Comparison of ENCODE assay signal across 22 mouse cellular contexts in the genomic region with DNA sequence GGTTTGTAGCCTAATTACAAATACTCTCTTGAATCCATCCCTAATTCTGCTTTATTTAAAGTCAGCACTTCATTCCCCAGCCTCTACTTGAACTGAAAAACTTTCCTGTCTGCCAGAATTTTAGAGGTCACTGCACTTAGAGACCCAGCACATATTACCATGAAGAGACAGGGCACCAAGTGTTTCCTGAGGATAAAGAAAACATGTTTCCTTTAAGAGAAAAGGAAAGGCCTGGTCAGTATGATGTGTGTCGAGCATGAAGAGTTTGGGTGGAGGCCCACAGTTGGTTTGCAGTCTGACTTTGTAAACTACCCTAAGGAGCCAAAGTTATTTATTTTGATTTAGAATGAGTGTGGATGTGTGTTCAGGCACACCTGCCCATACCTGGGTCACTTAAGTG. TPM values are rescaled to one million over a fixed set of nuclear protein-coding genes. Genes with fewer than 3 reads are reported as not detected.
DNase-seq lines count a peak whose midpoint lies in the region; ATAC-seq and TF ChIP-seq lines count a peak whose summit lies in the region.
"Had no signal": no experiment of that assay in that cellular context is flagged by ENCODE, and none has a peak within 500 bp of the region (broad histone marks: within the 10 kb centered on the region; RNA-seq: fewer than 3 reads in every experiment).

No protein-coding gene starts in this region.

- ATAC-seq in megakaryocyte, adult 5-6 weeks (ENCODE audit: poor library complexity, severe bottlenecking), result no peak
- peak; percentile 70 for ATAC-seq in common myeloid progenitor, adult 5-6 weeks (replicated peaks; ENCODE audit: low read depth, poor library complexity, severe bottlenecking)
- ATAC-seq in liver, embryonic 15.5 days (ENCODE audit: insufficient read depth), result no peak
- ATAC-seq: forebrain, embryonic 15.5 days; hindbrain, embryonic 16.5 days had no signal

- no peak overlapping the region for H3K9ac ChIP-seq in liver, embryonic 15.5 days
- H3K9ac ChIP-seq: embryonic facial prominence, embryonic 12.5 days; forebrain, embryonic 15.5 days; heart, embryonic 15.5 days; hindbrain, embryonic 12.5 days had no signal

- H3K4me3 ChIP-seq in layer of hippocampus, adult 2 months, result no peak overlapping the region
- peak overlapping the region; percentile 56 for H3K4me3 ChIP-seq in megakaryocyte, embryonic 14.5 days (replicated peaks)
- H3K4me3 ChIP-seq in liver, embryonic 15.5 days (replicated peaks), result no peak overlapping the region
- H3K4me3 ChIP-seq: embryonic facial prominence, embryonic 12.5 days; forebrain, embryonic 15.5 days; heart, embryonic 15.5 days; hindbrain, embryonic 12.5 days had no signal

- H3K4me1 ChIP-seq in megakaryocyte, embryonic 14.5 days, result peaks cover 95% of the 10 kb centered on the region
- H3K4me1 ChIP-seq in liver, embryonic 15.5 days (replicated peaks), result peaks cover 35% of the 10 kb centered on the region
- H3K4me1 ChIP-seq: forebrain, embryonic 15.5 days had no signal

- DNase-seq in layer of hippocampus, adult 2 months (ENCODE audit: low spot score in 2 of 2), result no peak
- no peak for DNase-seq in layer of hippocampus, adult 9-11 months
- no peak for DNase-seq in natural killer cell, adult 2 months (ENCODE audit: low spot score in 2 of 2)
- DNase-seq: adrenal gland, adult 2 months; adrenal gland, postnatal 25 days; cerebellum, adult 8-10 months; cerebellum, postnatal 14 days; gastrocnemius, postnatal 36 days; heart, adult 18-20 months; heart, postnatal 36 days had no signal

- H3K36me3 ChIP-seq in megakaryocyte, embryonic 14.5 days (replicated peaks; ENCODE audit: low read length), result peaks cover 50% of the 10 kb centered on the region
- H3K36me3 ChIP-seq in liver, embryonic 15.5 days (replicated peaks), result peaks cover 15% of the 10 kb centered on the region
- H3K36me3 ChIP-seq: embryonic facial prominence, embryonic 12.5 days; forebrain, embryonic 15.5 days; heart, embryonic 15.5 days; hindbrain, embryonic 12.5 days had no signal

- TF ChIP-seq CTCF in layer of hippocampus, adult 2 months (conservative IDR thresholded peaks at IDR 0.05), result no peak

- H3K4me2 ChIP-seq in liver, embryonic 15.5 days, result no peak overlapping the region
- H3K4me2 ChIP-seq: embryonic facial prominence, embryonic 12.5 days; forebrain, embryonic 15.5 days; heart, embryonic 11.5 days; heart, embryonic 15.5 days; hindbrain, embryonic 12.5 days had no signal

- WGBS in liver, embryonic 15.5 days (ENCODE audit: insufficient replicate concordance), result 33% methylated on average over 1 of the region's 1 CpGs

- no peaks in the 10 kb centered on the region for H3K9me3 ChIP-seq in megakaryocyte, embryonic 14.5 days
- H3K9me3 ChIP-seq in liver, embryonic 15.5 days (replicated peaks), result no peaks in the 10 kb centered on the region
- H3K9me3 ChIP-seq: embryonic facial prominence, embryonic 12.5 days; forebrain, embryonic 15.5 days; heart, embryonic 15.5 days; hindbrain, embryonic 12.5 days had no signal

- 0 out of 2 replicates have a peak overlapping the region, but pooled peaks have one; percentile 20 for H3K27ac ChIP-seq in layer of hippocampus, adult 2 months
- H3K27ac ChIP-seq in liver, embryonic 15.5 days (replicated peaks), result 0 out of 2 replicates have a peak overlapping the region, but pooled peaks have one; percentile 20
- H3K27ac ChIP-seq: embryonic facial prominence, embryonic 12.5 days; forebrain, embryonic 15.5 days; heart, embryonic 15.5 days; hindbrain, embryonic 12.5 days had no signal

- no peaks in the 10 kb centered on the region for H3K27me3 ChIP-seq in megakaryocyte, embryonic 14.5 days (replicated peaks)
- no peaks in the 10 kb centered on the region for H3K27me3 ChIP-seq in liver, embryonic 15.5 days
- H3K27me3 ChIP-seq: embryonic facial prominence, embryonic 12.5 days; forebrain, embryonic 15.5 days; heart, embryonic 15.5 days; hindbrain, embryonic 12.5 days had no signal

RNA-seq across cellular contexts. Expression of a gene that starts 1.0 kb away (rescaled TPM):
- total RNA-seq in layer of hippocampus, adult 2 months (2021), result 10 to 100 TPM; 45.6 to 51.7 TPM
- 1.8 and 2.5 TPM in 2 replicates for polyA plus RNA-seq in megakaryocyte, embryonic 14.5 days (2012; ENCODE audit: insufficient read depth, low replicate concordance)
- 2.8 and 4.4 TPM in 2 replicates for total RNA-seq in megakaryocyte, adult 5-6 weeks (2015)
- 7.2 and 8.0 TPM in 2 replicates for total RNA-seq in megakaryocyte, adult 5-6 weeks (2017)
- 19.4 and 22.3 TPM in 2 replicates for total RNA-seq in common myeloid progenitor, adult 5-6 weeks (2017)
- 5.2 and 5.9 TPM in 2 replicates for polyA plus RNA-seq in liver, embryonic 15.5 days (2015; fragmentation: Nextera tagmentation; extraction: Ambion mirVana)

RNA-seq across cellular contexts. Expression of a gene that starts 3.7 kb away (rescaled TPM):
- 1 to 10 TPM; 1.4 to 1.6 TPM for total RNA-seq in layer of hippocampus, adult 2 months (2021)
- 4.5 and 39.9 TPM in 2 replicates for polyA plus RNA-seq in megakaryocyte, embryonic 14.5 days (2012; ENCODE audit: insufficient read depth, low replicate concordance)
- total RNA-seq in megakaryocyte, adult 5-6 weeks (2015), result 0.54 and 0.87 TPM in 2 replicates
- 0.11 and 0.33 TPM in 2 replicates for total RNA-seq in megakaryocyte, adult 5-6 weeks (2017)
- 0.37 and 0.44 TPM in 2 replicates for total RNA-seq in common myeloid progenitor, adult 5-6 weeks (2017)
- polyA plus RNA-seq in liver, embryonic 15.5 days (2015; fragmentation: Nextera tagmentation; extraction: Ambion mirVana), result 7.4 and 7.8 TPM in 2 replicates

RNA-seq across cellular contexts. Expression of a gene that starts 10.9 kb away (rescaled TPM):
- total RNA-seq in layer of hippocampus, adult 2 months (2021), result 10 to 100 TPM; 17.9 to 18.0 TPM
- 0.95 and 2.4 TPM in 2 replicates for polyA plus RNA-seq in megakaryocyte, embryonic 14.5 days (2012; ENCODE audit: insufficient read depth, low replicate concordance)
- total RNA-seq in megakaryocyte, adult 5-6 weeks (2015), result 10.3 and 10.7 TPM in 2 replicates
- 8.4 and 8.8 TPM in 2 replicates for total RNA-seq in megakaryocyte, adult 5-6 weeks (2017)
- 10.3 and 10.7 TPM in 2 replicates for total RNA-seq in common myeloid progenitor, adult 5-6 weeks (2017)
- polyA plus RNA-seq in liver, embryonic 15.5 days (2015; fragmentation: Nextera tagmentation; extraction: Ambion mirVana), result 42.2 and 42.3 TPM in 2 replicates

RNA-seq across cellular contexts. Expression of a gene that starts 12.5 kb away (rescaled TPM):
- total RNA-seq in layer of hippocampus, adult 2 months (2021), result not detected
- polyA plus RNA-seq in megakaryocyte, embryonic 14.5 days (2012; ENCODE audit: insufficient read depth, low replicate concordance), result not detected in 2 replicates
- total RNA-seq in megakaryocyte, adult 5-6 weeks (2015), result 0.11 TPM in 1 of 2 replicates, not detected in the other
- not detected in 2 replicates for total RNA-seq in megakaryocyte, adult 5-6 weeks (2017)
- not detected in 2 replicates for total RNA-seq in common myeloid progenitor, adult 5-6 weeks (2017)
- polyA plus RNA-seq in liver, embryonic 15.5 days (2015; fragmentation: Nextera tagmentation; extraction: Ambion mirVana), result not detected in 2 replicates
- total RNA-seq: adrenal gland, adult 2 months; gastrocnemius, adult 8-10 months; gastrocnemius, postnatal 36 days had no signal
- polyA plus RNA-seq: adrenal gland, adult 2 months; embryonic facial prominence, embryonic 12.5 days; forebrain, embryonic 11.5 days; forebrain, embryonic 15.5 days; heart, embryonic 11.5 days; heart, embryonic 15.5 days; hindbrain, embryonic 16.5 days had no signal
